Mouse (Mus musculus): ENCODE measurements at regions not wholly inside any gene's neighbourhood (a gene's known extent, or its start where the extent isn't known, plus 50 kb on each side); places are given as distances from the start of the nearest gene placed in this dataset.
"Not testable (repeated sequence)": the region's sequence is repeated elsewhere in the genome, so short reads cannot be mapped to it uniquely, and the experiment has no call there.

GRCm38 (mm10) chr8:93443631-93444030 is 64.1 kb upstream of the Ces1h start:
- not testable (repeated sequence) for H3K9ac ChIP-seq (ENCODE audit: low read length); H3K36me3 ChIP-seq (ENCODE audit: control insufficient read depth, insufficient read depth, low read length); ATAC-seq (ENCODE audit: low read depth); H3K4me1 ChIP-seq (replicated peaks; ENCODE audit: control insufficient read depth, insufficient read depth, low read length); H3K27ac ChIP-seq (ENCODE audit: low read length); H3K27me3 ChIP-seq (ENCODE audit: control insufficient read depth, insufficient read depth, low read depth, low read length); H3K4me3 ChIP-seq (ENCODE audit: low read length); H3K4me2 ChIP-seq (ENCODE audit: low read depth, low read length); H3K9me3 ChIP-seq (ENCODE audit: control insufficient read depth, low read length)
- WGBS, result 44% methylated on average over 2 of the region's 2 CpGs

- no peaks in the 10 kb centered on the region for H3K27me3 ChIP-seq (ENCODE audit: control insufficient read depth, insufficient read depth, low read depth, low read length)
- H3K4me3 ChIP-seq (ENCODE audit: low read length), result no peak overlapping the region
- H3K36me3 ChIP-seq (ENCODE audit: control insufficient read depth, insufficient read depth, low read length), result no peaks in the 10 kb centered on the region
- no peaks in the 10 kb centered on the region for H3K9me3 ChIP-seq (ENCODE audit: control insufficient read depth, low read length)
- no peak overlapping the region for H3K4me2 ChIP-seq (ENCODE audit: low read depth, low read length)
- ATAC-seq (ENCODE audit: low read depth), result no peak
- WGBS, result 90% methylated on average over 3 of the region's 3 CpGs
- no peak overlapping the region for H3K9ac ChIP-seq (ENCODE audit: low read length)
- H3K4me1 ChIP-seq (replicated peaks; ENCODE audit: control insufficient read depth, insufficient read depth, low read length), result no peaks in the 10 kb centered on the region
- no peak overlapping the region for H3K27ac ChIP-seq (ENCODE audit: low read length)
Observed at GRCm38 (mm10) chr8:93441936-93442335, 62.4 kb upstream of the Ces1h start.

- H3K9ac ChIP-seq (ENCODE audit: low read length); ATAC-seq (ENCODE audit: low read depth); H3K27me3 ChIP-seq (ENCODE audit: control insufficient read depth, insufficient read depth, low read depth, low read length); H3K36me3 ChIP-seq (ENCODE audit: control insufficient read depth, insufficient read depth, low read length); H3K4me2 ChIP-seq (ENCODE audit: low read depth, low read length); H3K9me3 ChIP-seq (ENCODE audit: control insufficient read depth, low read length); H3K4me1 ChIP-seq (replicated peaks; ENCODE audit: control insufficient read depth, insufficient read depth, low read length); H3K27ac ChIP-seq (ENCODE audit: low read length); H3K4me3 ChIP-seq (ENCODE audit: low read length): not testable (repeated sequence)
- 78% methylated on average over 12 of the region's 12 CpGs for WGBS
Observed at GRCm38 (mm10) chr8:93436586-93436985, 57.1 kb upstream of the Ces1h start.

- Histone ChIP-seq H3K4me3 (ENCODE audit: low read length) (no peak overlapping the region), H3K9ac (ENCODE audit: low read length) (no peak overlapping the region), H3K27me3 (ENCODE audit: control insufficient read depth, insufficient read depth, low read depth, low read length) (no peaks in the 10 kb centered on the region), H3K36me3 (ENCODE audit: control insufficient read depth, insufficient read depth, low read length) (no peaks in the 10 kb centered on the region), H3K27ac (ENCODE audit: low read length) (no peak overlapping the region), H3K4me2 (ENCODE audit: low read depth, low read length) (no peak overlapping the region), H3K4me1 (replicated peaks; ENCODE audit: control insufficient read depth, insufficient read depth, low read length) (no peaks in the 10 kb centered on the region), H3K9me3 (ENCODE audit: control insufficient read depth, low read length) (no peaks in the 10 kb centered on the region)
- 0% methylated on average over 3 of the region's 3 CpGs for WGBS
- peak; percentile 61 for ATAC-seq (ENCODE audit: low read depth)
Observed at GRCm38 (mm10) chr8:93430637-93431036, 51.1 kb upstream of the Ces1h start.
